Mouse (Mus musculus): ENCODE data around the gene Hpca. TPM values are rescaled to one million over a fixed set of nuclear protein-coding genes. Genes with fewer than 3 reads are reported as not detected.

The Hpca gene
- polyA plus RNA-seq, 1 experiment: 0.41 TPM

GRCm38 (mm10) chr4:129086078-129086477 is 35.8 kb downstream of the Hpca start:
- WGBS: 29% methylated on average over 8 of the region's 8 CpGs
- H3K27me3 ChIP-seq (replicated peaks; ENCODE audit: control insufficient read depth, insufficient read depth, low read length): no peaks in the 10 kb centered on the region
- H3K27ac ChIP-seq (ENCODE audit: insufficient read depth, low read depth, low read length): no peak overlapping the region
- H3K36me3 ChIP-seq (ENCODE audit: control insufficient read depth, insufficient read depth, low read length): no peaks in the 10 kb centered on the region
- peak; percentile 79 for DNase-seq
- no peaks in the 10 kb centered on the region for H3K4me1 ChIP-seq (ENCODE audit: control insufficient read depth, insufficient read depth, low read length)
- H3K4me3 ChIP-seq (ENCODE audit: insufficient read depth, low read depth, low read length): no peak overlapping the region
- TF ChIP-seq CTCF (conservative IDR thresholded peaks at IDR 0.05; ENCODE audit: insufficient read depth, insufficient read length, low read depth, low read length) (peak; percentile 84), POLR2A (IDR thresholded peaks at IDR 0.05; ENCODE audit: low read depth, low read length) (no peak)

GRCm38 (mm10) chr4:129084896-129085295 is 36.9 kb downstream of the Hpca start:
- no peak for DNase-seq
- Histone ChIP-seq H3K4me1 (ENCODE audit: control insufficient read depth, insufficient read depth, low read length) (no peaks in the 10 kb centered on the region), H3K4me3 (ENCODE audit: insufficient read depth, low read depth, low read length) (no peak overlapping the region), H3K27me3 (replicated peaks; ENCODE audit: control insufficient read depth, insufficient read depth, low read length) (no peaks in the 10 kb centered on the region), H3K36me3 (ENCODE audit: control insufficient read depth, insufficient read depth, low read length) (peaks cover 2% of the 10 kb centered on the region; the same call in 1 of the 2 replicates), H3K27ac (ENCODE audit: insufficient read depth, low read depth, low read length) (no peak overlapping the region)
- WGBS: 97% methylated on average over 9 of the region's 9 CpGs
- TF ChIP-seq CTCF (conservative IDR thresholded peaks at IDR 0.05; ENCODE audit: insufficient read depth, insufficient read length, low read depth, low read length) (no peak), POLR2A (IDR thresholded peaks at IDR 0.05; ENCODE audit: low read depth, low read length) (no peak)

- Histone ChIP-seq H3K27me3 (replicated peaks; ENCODE audit: control insufficient read depth, insufficient read depth, low read length) (no peaks in the 10 kb centered on the region), H3K36me3 (ENCODE audit: control insufficient read depth, insufficient read depth, low read length) (peaks cover 2% of the 10 kb centered on the region; the same call in 1 of the 2 replicates), H3K27ac (ENCODE audit: insufficient read depth, low read depth, low read length) (no peak overlapping the region), H3K4me1 (ENCODE audit: control insufficient read depth, insufficient read depth, low read length) (no peaks in the 10 kb centered on the region), H3K4me3 (ENCODE audit: insufficient read depth, low read depth, low read length) (no peak overlapping the region)
- DNase-seq: peak; percentile 83
- WGBS: 42% methylated on average over 10 of the region's 10 CpGs
- TF ChIP-seq CTCF (conservative IDR thresholded peaks at IDR 0.05; ENCODE audit: insufficient read depth, insufficient read length, low read depth, low read length): peak; percentile 90
- no peak for TF ChIP-seq POLR2A (IDR thresholded peaks at IDR 0.05; ENCODE audit: low read depth, low read length)
Observed at GRCm38 (mm10) chr4:129082379-129083115, 39.3 kb downstream of the Hpca start.

- H3K27ac ChIP-seq (ENCODE audit: insufficient read depth, low read depth, low read length): no peak overlapping the region
- WGBS: 88% methylated on average over 3 of the region's 3 CpGs
- peaks cover 2% of the 10 kb centered on the region; the same call in 1 of the 2 replicates for H3K36me3 ChIP-seq (ENCODE audit: control insufficient read depth, insufficient read depth, low read length)
- DNase-seq: no peak
- no peaks in the 10 kb centered on the region for H3K27me3 ChIP-seq (replicated peaks; ENCODE audit: control insufficient read depth, insufficient read depth, low read length)
- no peak for TF ChIP-seq POLR2A (IDR thresholded peaks at IDR 0.05; ENCODE audit: low read depth, low read length)
- no peak for TF ChIP-seq CTCF (conservative IDR thresholded peaks at IDR 0.05; ENCODE audit: insufficient read depth, insufficient read length, low read depth, low read length)
- H3K4me1 ChIP-seq (ENCODE audit: control insufficient read depth, insufficient read depth, low read length): no peaks in the 10 kb centered on the region
- H3K4me3 ChIP-seq (ENCODE audit: insufficient read depth, low read depth, low read length): no peak overlapping the region
Observed at GRCm38 (mm10) chr4:129081939-129082338, 39.9 kb downstream of the Hpca start.

GRCm38 (mm10) chr4:129081512-129081911 is 40.3 kb downstream of the Hpca start:
- Histone ChIP-seq H3K4me1 (ENCODE audit: control insufficient read depth, insufficient read depth, low read length) (no peaks in the 10 kb centered on the region), H3K36me3 (ENCODE audit: control insufficient read depth, insufficient read depth, low read length) (peaks cover 4% of the 10 kb centered on the region; the same call in 1 of the 2 replicates), H3K27me3 (replicated peaks; ENCODE audit: control insufficient read depth, insufficient read depth, low read length) (no peaks in the 10 kb centered on the region), H3K27ac (ENCODE audit: insufficient read depth, low read depth, low read length) (no peak overlapping the region), H3K4me3 (ENCODE audit: insufficient read depth, low read depth, low read length) (no peak overlapping the region)
- TF ChIP-seq POLR2A (IDR thresholded peaks at IDR 0.05; ENCODE audit: low read depth, low read length): no peak
- DNase-seq: no peak
- 73% methylated on average over 6 of the region's 6 CpGs for whole genome bisulfite sequencing

- no peak overlapping the region for H3K4me3 ChIP-seq (ENCODE audit: insufficient read depth, low read depth, low read length)
- TF ChIP-seq POLR2A (IDR thresholded peaks at IDR 0.05; ENCODE audit: low read depth, low read length): no peak
- TF ChIP-seq CTCF (conservative IDR thresholded peaks at IDR 0.05; ENCODE audit: insufficient read depth, insufficient read length, low read depth, low read length): no peak
- H3K4me1 ChIP-seq (ENCODE audit: control insufficient read depth, insufficient read depth, low read length): no peaks in the 10 kb centered on the region
- H3K27me3 ChIP-seq (replicated peaks; ENCODE audit: control insufficient read depth, insufficient read depth, low read length): no peaks in the 10 kb centered on the region
- DNase-seq: no peak
- 94% methylated on average over 7 of the region's 7 CpGs for WGBS
- H3K36me3 ChIP-seq (ENCODE audit: control insufficient read depth, insufficient read depth, low read length): peaks cover 4% of the 10 kb centered on the region; the same call in 1 of the 2 replicates
- no peak overlapping the region for H3K27ac ChIP-seq (ENCODE audit: insufficient read depth, low read depth, low read length)
Observed at GRCm38 (mm10) chr4:129081041-129081440, 40.8 kb downstream of the Hpca start.

GRCm38 (mm10) chr4:129079126-129079525 is 42.7 kb downstream of the Hpca start:
- no peaks in the 10 kb centered on the region for H3K27me3 ChIP-seq (replicated peaks; ENCODE audit: control insufficient read depth, insufficient read depth, low read length)
- DNase-seq: no peak
- TF ChIP-seq CTCF (conservative IDR thresholded peaks at IDR 0.05; ENCODE audit: insufficient read depth, insufficient read length, low read depth, low read length) (no peak), POLR2A (IDR thresholded peaks at IDR 0.05; ENCODE audit: low read depth, low read length) (no peak)
- no peaks in the 10 kb centered on the region for H3K4me1 ChIP-seq (ENCODE audit: control insufficient read depth, insufficient read depth, low read length)
- peaks cover 4% of the 10 kb centered on the region for H3K36me3 ChIP-seq (ENCODE audit: control insufficient read depth, insufficient read depth, low read length)
- no peak overlapping the region for H3K4me3 ChIP-seq (ENCODE audit: insufficient read depth, low read depth, low read length)
- 85% methylated on average over 9 of the region's 9 CpGs for WGBS
- no peak overlapping the region for H3K27ac ChIP-seq (ENCODE audit: insufficient read depth, low read depth, low read length)
